Mouse (Mus musculus) adrenal gland, postnatal 0 days (tissue): ENCODE data around the gene Nprl3. TPM values are rescaled to one million over a fixed set of nuclear protein-coding genes. Genes with fewer than 3 reads are reported as not detected.

ENCODE experiments used
- polyA plus RNA-seq: library from polyadenylated mRNA; unstranded; fragments of >200 nt; fragmentation: Nextera tagmentation; extraction: Ambion mirVana; gene quantifications from 2 replicates; pipeline ENCODE4 v1.2.1, GENCODE M21; 2015

Nprl3 gene
- 26.1 and 45.7 TPM in 2 replicates for polyA plus RNA-seq

GRCm38 (mm10) chr11:32267188-32267884 is at the start of gene Nprl3:
Gene Nprl3, minus strand, starts transcription at chr11:32267707.

GRCm38 (mm10) chr11:32299865-32300264 is 32.4 kb upstream of the Nprl3 start, which contains the start of gene Hbq1a:
Gene Hbq1a, plus strand, starts transcription at chr11:32300069.

GRCm38 (mm10) chr11:32296203-32296602 is 28.7 kb upstream of the Nprl3 start, which contains the start of gene Hba-a2:
Gene Hba-a2, plus strand, starts transcription at chr11:32296489.

GRCm38 (mm10) chr11:32286695-32287492 is 19.4 kb upstream of the Nprl3 start, which contains the start of gene Hbq1b:
Gene Hbq1b, plus strand, starts transcription at chr11:32286965.

GRCm38 (mm10) chr11:32283091-32283777 is 15.7 kb upstream of the Nprl3 start, which contains the start of gene Hba-a1:
Gene Hba-a1, plus strand, starts transcription at chr11:32283511.

GRCm38 (mm10) chr11:32276347-32276746 is 8.8 kb upstream of the Nprl3 start, which contains the start of gene Hba-x:
Gene Hba-x, plus strand, starts transcription at chr11:32276400.

GRCm38 (mm10) chr11:32226124-32226871 is 41.2 kb downstream of the Nprl3 start, which contains the start of gene Mpg:
Gene Mpg, plus strand, starts transcription at chr11:32226505.

GRCm38 (mm10) chr11:32221951-32222409 is 45.5 kb downstream of the Nprl3 start, which contains the start of gene Rhbdf1:
Gene Rhbdf1, minus strand, starts transcription at chr11:32222300.

GRCm38 (mm10) chr11:32205058-32205873 is 62.2 kb downstream of the Nprl3 start, which contains the start of gene Snrnp25:
Gene Snrnp25, plus strand, starts transcription at chr11:32205415.

GRCm38 (mm10) chr11:32200075-32200601 is 67.4 kb downstream of the Nprl3 start, which contains the start of gene Il9r:
Gene Il9r, minus strand, starts transcription at chr11:32200279.

Other genes starting within 250 kb of the Nprl3 start
- gene Il9r, start 67.4 kb downstream of the Nprl3 start, polyA plus RNA-seq: 0.25 and 0.32 TPM in 2 replicates
- gene Snrnp25, start 62.3 kb downstream of the Nprl3 start, polyA plus RNA-seq: 54.3 and 85.1 TPM in 2 replicates
- 38.0 and 45.8 TPM in 2 replicates for gene Rhbdf1, start 45.4 kb downstream of the Nprl3 start, polyA plus RNA-seq
- gene Mpg, start 41.2 kb downstream of the Nprl3 start, polyA plus RNA-seq: 31.8 and 38.2 TPM in 2 replicates
- 0.76 and 2.2 TPM in 2 replicates for gene Hba-x, start 8.7 kb upstream of the Nprl3 start, polyA plus RNA-seq
- 5,004 and 6,789 TPM in 2 replicates for gene Hba-a1, start 15.8 kb upstream of the Nprl3 start, polyA plus RNA-seq
- 6.0 and 6.7 TPM in 2 replicates for gene Hbq1b, start 19.3 kb upstream of the Nprl3 start, polyA plus RNA-seq
- 12,058 and 16,203 TPM in 2 replicates for gene Hba-a2, start 28.8 kb upstream of the Nprl3 start, polyA plus RNA-seq
- 0.72 and 0.87 TPM in 2 replicates for gene Hbq1a, start 32.4 kb upstream of the Nprl3 start, polyA plus RNA-seq
- 5.6 and 8.0 TPM in 2 replicates for gene Sh3pxd2b, start 80.1 kb upstream of the Nprl3 start, polyA plus RNA-seq
- gene Ubtd2, start 187.7 kb upstream of the Nprl3 start, polyA plus RNA-seq: 20.8 and 26.3 TPM in 2 replicates